Mouse (Mus musculus): Measurements from ENCODE around the gene Hist2h3b.
"Not testable (repeated sequence)": the region's sequence is repeated elsewhere in the genome, so short reads cannot be mapped to it uniquely, and the experiment has no call there.

GRCm38 (mm10) chr3:96268776-96269378 lies 423 bp downstream of the Hist2h3b start:
- not testable (repeated sequence) for TF ChIP-seq CTCF, POLR2A (IDR thresholded peaks at IDR 0.05; ENCODE audit: extremely low read depth, insufficient read depth, low read length)

Measured in cortical plate, adult 2 months (tissue).